Mouse (Mus musculus) kidney, postnatal 36 days (tissue): ENCODE results near the gene Hexdc.

ENCODE experiments used
- DNase-seq, 2 experiments: peaks; one replicate each; pipeline ENCODE4 v3.0.0; 2021 to 2022; ENCODE audit warnings: mixed read lengths in 2 of 2

Gene Hexdc

GRCm38 (mm10) chr11:121204161-121205006, at the start of gene Hexdc, which contains the start of gene Ogfod3:
Gene Hexdc (plus strand): TSS chr11:121204433.
Gene Ogfod3 (minus strand): TSS chr11:121204711.
- peak; percentile 97 to 99 for DNase-seq

- DNase-seq = peak in 1 of 2 experiments; percentile 42
These were observed 47.8 kb upstream of the Hexdc start for GRCm38 (mm10) chr11:121156411-121156891.

- no peak for DNase-seq
These were observed 44.3 kb upstream of the Hexdc start, which contains the start of gene Uts2r for GRCm38 (mm10) chr11:121159971-121160370. Gene Uts2r (plus strand): TSS chr11:121160271.

DNA sequence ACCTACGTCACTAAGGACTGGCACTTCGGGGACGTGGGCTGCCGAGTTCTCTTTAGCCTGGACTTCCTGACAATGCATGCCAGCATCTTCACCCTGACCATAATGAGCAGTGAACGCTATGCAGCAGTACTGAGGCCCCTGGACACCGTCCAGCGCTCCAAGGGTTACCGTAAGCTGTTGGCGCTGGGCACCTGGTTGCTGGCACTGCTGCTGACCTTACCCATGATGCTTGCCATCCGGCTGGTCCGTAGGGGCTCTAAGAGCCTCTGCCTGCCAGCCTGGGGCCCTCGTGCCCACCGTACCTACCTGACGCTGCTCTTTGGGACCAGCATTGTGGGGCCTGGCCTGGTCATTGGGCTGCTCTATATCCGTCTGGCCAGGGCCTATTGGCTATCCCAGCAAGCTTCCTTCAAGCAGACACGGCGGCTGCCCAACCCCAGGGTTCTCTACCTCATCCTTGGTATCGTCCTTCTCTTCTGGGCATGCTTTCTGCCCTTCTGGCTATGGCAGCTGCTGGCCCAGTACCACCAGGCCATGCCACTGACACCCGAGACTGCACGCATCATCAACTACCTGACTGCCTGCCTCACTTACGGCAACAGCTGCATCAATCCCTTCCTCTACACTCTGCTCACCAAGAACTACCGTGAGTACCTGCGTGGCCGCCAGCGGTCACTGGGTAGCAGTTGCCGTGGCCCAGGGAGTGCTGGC, 43.4 kb upstream of the Hexdc start:
- no peak for DNase-seq

- DNase-seq = no peak
These were observed 40.5 kb upstream of the Hexdc start for GRCm38 (mm10) chr11:121163751-121164150.

GRCm38 (mm10) chr11:121173203-121173602, 31.0 kb upstream of the Hexdc start:
- DNase-seq = no peak

DNA sequence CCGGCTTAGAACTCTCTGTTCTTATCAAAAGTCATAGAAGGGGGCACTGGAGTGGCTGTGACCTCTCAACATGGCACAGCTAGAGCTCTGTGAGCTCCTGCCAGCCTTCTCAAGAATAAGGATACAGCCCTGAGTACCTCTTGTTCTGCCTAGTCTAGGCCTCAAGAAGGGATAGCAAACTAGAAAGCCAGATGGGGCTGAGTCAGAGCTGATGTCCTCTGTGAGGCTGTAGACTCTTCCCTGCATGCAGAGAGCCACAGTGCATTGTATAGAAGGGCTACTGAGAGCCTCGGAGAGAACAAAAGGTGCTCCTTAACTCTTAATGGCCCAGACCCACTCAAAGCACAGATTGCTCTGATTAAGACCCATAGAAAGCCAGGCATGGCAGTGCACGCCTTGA, 30.0 kb upstream of the Hexdc start:
- DNase-seq = no peak

GRCm38 (mm10) chr11:121176285-121177270, 27.7 kb upstream of the Hexdc start:
- peak; percentile 39 to 76 for DNase-seq

DNA sequence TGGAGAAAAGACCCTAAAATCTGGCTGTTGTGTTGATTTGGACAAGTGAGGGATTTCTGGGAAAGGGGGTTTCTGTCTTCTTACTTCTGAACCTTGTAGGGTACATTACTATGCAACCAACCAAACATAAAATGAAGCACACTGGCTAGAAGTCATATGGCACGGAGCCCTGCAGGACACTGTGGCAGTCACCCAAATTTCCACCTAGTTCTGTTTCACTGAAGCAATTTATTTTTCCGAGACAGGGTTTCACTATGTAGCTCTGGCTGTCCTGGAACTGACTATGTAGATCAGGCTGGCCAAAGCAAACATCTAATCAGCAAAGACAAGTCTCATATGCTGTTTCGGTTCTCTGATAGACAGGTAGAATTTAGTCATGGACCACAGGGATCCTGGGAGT, 14.6 kb upstream of the Hexdc start:
- DNase-seq = peak; percentile 47 to 71

DNA sequence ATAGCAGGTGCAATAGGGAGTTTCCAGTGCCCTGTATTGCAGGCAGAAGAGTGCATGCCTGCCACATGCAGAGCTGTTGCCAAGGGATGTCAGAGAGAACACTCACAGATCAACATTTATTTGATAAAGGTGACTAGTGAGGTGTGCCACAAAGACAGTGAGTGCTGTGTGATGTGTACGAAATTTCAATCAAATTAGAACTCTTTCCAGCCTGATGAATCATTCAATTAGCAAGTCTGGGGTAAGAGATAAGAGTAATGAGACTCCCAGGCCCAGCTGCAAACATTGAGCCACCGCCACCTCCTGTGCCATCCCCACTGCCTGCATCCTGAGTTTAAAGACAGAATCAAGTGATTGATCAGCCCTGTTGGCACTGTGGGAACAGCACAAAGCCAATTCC, 11.5 kb upstream of the Hexdc start:
- DNase-seq = no peak

DNA sequence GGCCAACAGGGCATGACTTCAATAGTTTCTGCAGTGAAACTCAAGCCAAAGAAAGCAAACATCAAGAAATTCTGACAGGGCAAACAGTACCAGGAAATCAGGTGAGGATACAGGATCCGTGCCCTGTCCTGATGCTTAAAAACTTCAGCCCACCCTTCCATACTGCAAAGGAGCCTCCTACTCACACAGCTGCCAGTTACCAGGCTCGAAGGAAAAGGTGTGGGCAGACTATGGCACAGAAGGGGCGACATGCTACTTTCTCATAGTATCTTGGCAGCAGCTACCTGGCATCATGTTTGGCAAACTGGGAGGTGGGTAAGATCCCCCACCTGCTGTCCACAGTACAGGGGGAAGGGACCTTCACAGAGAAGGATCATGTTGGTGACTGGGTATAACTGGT, 10.8 kb upstream of the Hexdc start:
- no peak for DNase-seq

DNA sequence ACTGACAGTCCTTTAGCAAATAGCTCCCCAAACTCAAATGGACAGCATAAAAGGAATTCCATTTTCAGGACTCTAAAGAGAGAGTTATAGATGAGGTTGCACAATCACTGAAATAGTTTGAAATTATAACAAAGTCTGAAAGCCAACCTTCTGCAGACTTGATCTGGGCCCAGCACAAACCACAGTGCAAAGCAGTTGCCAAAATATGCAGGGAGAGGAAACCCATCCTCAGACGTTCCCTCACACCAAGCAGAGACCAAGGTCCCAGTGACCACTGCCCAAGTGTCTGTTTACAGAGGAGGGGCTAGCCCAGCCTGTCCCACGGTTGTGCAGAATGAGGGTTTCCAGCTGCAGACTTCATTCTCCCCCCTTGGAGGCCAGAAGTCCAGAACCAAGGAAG, 5.6 kb upstream of the Hexdc start:
- no peak for DNase-seq

GRCm38 (mm10) chr11:121199851-121200250, 4.4 kb upstream of the Hexdc start:
- DNase-seq = no peak

GRCm38 (mm10) chr11:121200781-121201180, 3.5 kb upstream of the Hexdc start:
- peak; percentile 55 to 75 for DNase-seq

- DNase-seq = peak; percentile 69 to 78
These were observed 2.6 kb upstream of the Hexdc start for GRCm38 (mm10) chr11:121201436-121202198.

GRCm38 (mm10) chr11:121203859-121204160, 423 bp upstream of the Hexdc start:
- DNase-seq = no peak

- no peak for DNase-seq
These were observed 12.6 kb downstream of the Hexdc start for GRCm38 (mm10) chr11:121216831-121217230.

DNA sequence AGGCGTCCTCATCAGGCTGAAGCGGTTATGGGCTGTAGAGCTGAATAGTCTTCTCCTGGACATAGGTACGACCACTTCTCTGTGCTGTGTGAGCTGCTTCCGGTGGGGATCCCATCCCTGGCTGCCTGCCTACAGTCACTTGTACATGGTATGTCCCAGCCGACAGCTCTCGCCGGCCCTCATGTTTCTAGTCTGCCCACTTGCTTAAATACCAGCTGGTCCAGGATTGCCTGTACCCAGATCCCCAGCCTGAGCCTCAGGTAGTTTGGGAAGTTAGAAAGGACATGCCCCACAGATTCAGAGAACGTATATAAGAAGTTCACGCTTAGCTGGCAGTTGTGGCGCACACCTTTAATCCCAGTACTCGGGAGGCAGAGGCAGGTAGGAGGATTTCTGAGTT, 15.5 kb downstream of the Hexdc start:
- DNase-seq = no peak

DNA sequence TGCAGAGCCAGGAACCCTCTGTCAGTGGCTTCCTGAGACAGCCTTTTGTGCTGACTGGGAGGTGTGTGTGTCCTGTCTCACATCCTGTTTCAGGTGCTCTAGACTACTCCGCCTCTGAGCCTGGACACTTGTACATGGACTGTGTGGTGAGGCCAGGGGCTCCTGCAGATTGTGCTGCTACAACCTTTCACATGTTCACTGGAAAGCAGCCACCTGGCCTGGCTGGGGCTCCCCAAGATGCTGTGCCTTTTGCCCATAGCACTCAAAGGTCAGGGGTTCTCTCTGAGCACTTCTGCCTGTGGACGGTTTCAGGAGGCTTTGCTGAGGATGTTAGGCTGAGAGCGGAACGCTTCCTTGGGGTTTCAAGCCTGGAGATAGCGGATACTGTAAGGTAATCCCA, 16.5 kb downstream of the Hexdc start:
- no peak for DNase-seq

DNA sequence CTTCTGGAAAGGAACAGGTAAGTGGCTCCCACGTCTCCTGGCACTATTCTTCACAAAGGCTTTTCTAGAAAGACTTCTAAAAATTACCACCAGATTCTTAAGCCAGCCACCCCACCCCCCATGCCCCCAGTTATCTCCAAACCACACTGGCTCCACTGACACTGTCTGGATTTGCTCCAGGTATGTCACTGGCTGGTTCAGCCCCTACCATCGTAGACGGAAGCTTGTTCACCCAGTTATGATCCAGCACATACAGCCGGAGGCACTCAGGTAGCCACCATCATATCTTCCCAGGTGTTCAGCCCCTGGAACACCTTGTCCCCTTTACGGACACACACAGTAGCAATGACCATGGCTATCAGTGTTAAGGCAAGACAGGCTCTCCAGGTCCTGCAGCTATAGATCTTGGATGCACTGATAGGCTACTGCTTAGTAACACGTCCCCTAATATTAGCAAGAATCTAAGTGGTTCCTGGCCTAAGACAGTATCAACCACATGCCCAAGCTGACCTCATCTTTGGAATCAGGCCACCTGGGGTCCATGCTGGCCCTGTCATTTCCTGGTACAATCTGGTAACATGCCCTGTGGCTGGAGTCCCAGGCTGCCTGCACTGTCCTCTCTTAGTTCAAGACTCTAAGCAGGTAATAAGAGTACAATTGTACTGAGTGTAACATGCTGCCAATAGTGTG, 17.2 kb downstream of the Hexdc start:
- DNase-seq = no peak
